Mouse (Mus musculus) gastrocnemius, adult 18-20 months (tissue): Measurements from ENCODE around the gene Nbas. TPM values are rescaled to one million over a fixed set of nuclear protein-coding genes. Genes with fewer than 3 reads are reported as not detected.
A peak's percentile ranks its signal among the peaks of the same experiment; 100 is the strongest.

Source experiments
- DNase-seq: peaks from one replicate; pipeline ENCODE4 v3.0.0; 2021; ENCODE audit warnings: low spot score
- total RNA-seq, 2 experiments: library from RNA; stranded (reverse); gene quantifications; 2 replicates each; pipeline ENCODE4 v1.2.3; 2021

Gene Nbas
- total RNA-seq, 2 experiments from 2014 or later, result 21.2 to 24.2 TPM

- DNase-seq, result no peak
Observed at GRCm38 (mm10) chr12:13519413-13519812, 250.5 kb downstream of the Nbas start.

- no peak for DNase-seq
Observed at GRCm38 (mm10) chr12:13532731-13533365, 263.9 kb downstream of the Nbas start.

- no peak for DNase-seq
Observed at GRCm38 (mm10) chr12:13539171-13539570, 270.2 kb downstream of the Nbas start.

GRCm38 (mm10) chr12:13543806-13544205, 274.9 kb downstream of the Nbas start:
- DNase-seq, result no peak

GRCm38 (mm10) chr12:13563646-13564289, 294.8 kb downstream of the Nbas start:
- DNase-seq, result no peak

- no peak for DNase-seq
Observed at GRCm38 (mm10) chr12:13564330-13564729, 295.4 kb downstream of the Nbas start.

- peak; percentile 5 for DNase-seq
Observed at GRCm38 (mm10) chr12:13566421-13566820, 297.5 kb downstream of the Nbas start.

- no peak for DNase-seq
Observed at GRCm38 (mm10) chr12:13575158-13575557, 306.2 kb downstream of the Nbas start.

GRCm38 (mm10) chr12:13575605-13576600, 307.0 kb downstream of the Nbas start:
- no peak for DNase-seq

GRCm38 (mm10) chr12:13576761-13577160, 307.8 kb downstream of the Nbas start:
- DNase-seq, result no peak

- DNase-seq, result no peak
Observed at GRCm38 (mm10) chr12:13580796-13581195, 311.9 kb downstream of the Nbas start.

- no peak for DNase-seq
Observed at GRCm38 (mm10) chr12:13583386-13583785, 314.5 kb downstream of the Nbas start.

GRCm38 (mm10) chr12:13585527-13586156, 316.7 kb downstream of the Nbas start:
- DNase-seq, result no peak

GRCm38 (mm10) chr12:13587675-13588074, 318.7 kb downstream of the Nbas start:
- no peak for DNase-seq

GRCm38 (mm10) chr12:13589021-13589420, 320.1 kb downstream of the Nbas start:
- no peak for DNase-seq

GRCm38 (mm10) chr12:13594746-13595469, 326.0 kb downstream of the Nbas start:
- no peak for DNase-seq

- DNase-seq, result no peak
Observed at GRCm38 (mm10) chr12:13597026-13597425, 328.1 kb downstream of the Nbas start.

GRCm38 (mm10) chr12:13598545-13598944, 329.6 kb downstream of the Nbas start:
- DNase-seq, result no peak

GRCm38 (mm10) chr12:13602414-13602813, 333.5 kb downstream of the Nbas start:
- no peak for DNase-seq

GRCm38 (mm10) chr12:13607021-13607420, 338.1 kb downstream of the Nbas start:
- no peak for DNase-seq

- no peak for DNase-seq
Observed at GRCm38 (mm10) chr12:13609027-13609426, 340.1 kb downstream of the Nbas start.
